Mouse (Mus musculus) G1E (cell line): Measurements from ENCODE around the gene Prrt1.

Source experiments
- CTCF ChIP-seq: IDR thresholded peaks from 2 replicates; pipeline ENCODE4 v1.5.1; 2012; ENCODE audit warnings: low read depth, low read length, inconsistent platforms, mixed read lengths
- GATA1 ChIP-seq: IDR thresholded peaks from 2 replicates; pipeline ENCODE4 v1.6.1; 2012; ENCODE audit warnings: borderline replicate concordance, low read length, inconsistent platforms, mixed read lengths
- POLR2AphosphoS5 ChIP-seq: IDR thresholded peaks from 2 replicates; pipeline ENCODE4 v1.6.1; 2012; ENCODE audit warnings: low read depth, low read length, inconsistent platforms; ENCODE audit not compliant: insufficient replicate concordance
- TAL1 ChIP-seq: conservative IDR thresholded peaks from 2 replicates; pipeline ENCODE4 v1.6.1; 2012; ENCODE audit warnings: low read depth, low read length, inconsistent platforms, mixed read lengths

DNA sequence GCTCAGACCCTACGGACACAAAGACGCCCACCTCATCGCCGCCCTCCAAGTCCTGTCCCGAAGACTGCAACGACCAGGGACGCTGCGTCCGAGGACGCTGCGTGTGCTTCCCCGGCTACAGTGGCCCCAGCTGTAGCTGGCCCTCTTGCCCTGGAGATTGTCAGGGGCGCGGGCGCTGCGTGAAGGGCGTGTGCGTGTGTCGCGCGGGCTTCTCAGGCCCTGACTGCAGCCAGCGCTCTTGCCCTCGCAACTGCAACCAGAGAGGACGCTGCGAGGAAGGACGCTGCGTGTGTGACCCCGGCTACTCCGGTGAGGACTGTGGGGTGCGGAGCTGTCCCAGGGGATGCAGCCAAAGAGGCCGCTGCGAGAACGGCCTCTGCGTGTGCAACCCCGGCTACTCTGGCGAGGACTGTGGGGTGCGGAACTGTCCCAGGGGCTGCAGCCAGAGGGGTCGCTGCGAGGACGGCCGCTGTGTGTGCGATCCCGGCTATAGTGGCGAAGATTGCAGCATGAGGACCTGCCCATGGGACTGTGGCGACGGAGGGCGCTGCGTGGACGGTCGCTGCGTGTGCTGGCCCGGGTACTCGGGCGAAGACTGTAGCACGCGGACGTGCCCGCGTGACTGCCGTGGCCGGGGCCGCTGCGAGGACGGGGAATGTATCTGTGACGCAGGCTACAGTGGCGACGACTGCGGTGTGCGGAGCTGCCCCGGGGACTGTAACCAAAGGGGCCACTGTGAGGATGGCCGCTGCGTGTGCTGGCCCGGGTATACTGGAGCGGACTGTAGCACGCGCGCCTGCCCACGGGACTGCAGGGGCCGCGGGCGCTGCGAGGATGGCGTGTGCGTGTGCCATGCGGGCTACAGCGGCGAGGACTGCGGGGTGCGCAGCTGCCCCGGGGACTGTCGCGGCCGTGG, 42.1 kb downstream of the Prrt1 start:
- TF ChIP-seq CTCF (no peak), POLR2AphosphoS5 (no peak), GATA1 (no peak), TAL1 (no peak)
